25 mouse cellular contexts compared by ENCODE assay signal in the genomic region with DNA sequence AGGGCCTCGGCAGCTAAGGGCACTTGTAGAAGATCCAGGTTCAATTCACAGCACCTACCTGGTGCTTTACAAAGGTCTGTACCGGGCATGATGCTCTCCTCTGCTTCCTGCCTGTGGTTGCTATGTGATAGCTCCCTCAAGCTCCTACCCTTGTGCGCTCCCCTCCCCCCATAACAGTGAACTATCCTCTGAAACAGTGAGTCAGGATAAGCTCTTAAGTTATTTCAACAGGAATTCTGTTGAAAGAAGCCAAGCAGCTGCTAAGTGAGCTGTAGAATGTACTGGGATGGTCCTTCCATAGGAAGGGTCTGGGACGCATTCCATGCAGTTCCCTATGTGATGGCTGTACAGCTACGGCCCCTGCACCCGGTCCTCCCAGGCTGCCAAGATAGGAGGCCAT. TPM values are rescaled to one million over a fixed set of nuclear protein-coding genes. Genes with fewer than 3 reads are reported as not detected.
DNase-seq lines count a peak whose midpoint lies in the region; ATAC-seq and TF ChIP-seq lines count a peak whose summit lies in the region.
"Had no signal": no experiment of that assay in that cellular context is flagged by ENCODE, and none has a peak within 500 bp of the region (broad histone marks: within the 10 kb centered on the region; RNA-seq: fewer than 3 reads in every experiment).

No protein-coding gene starts in this region.

- peak overlapping the region; percentile 18; the same call in 1 of the 2 replicates for H3K27ac ChIP-seq in embryonic facial prominence, embryonic 12.5 days
- H3K27ac ChIP-seq in embryonic facial prominence, embryonic 10.5 days (replicated peaks), result no peak overlapping the region
- H3K27ac ChIP-seq in heart, embryonic 15.5 days, result peak overlapping the region; percentile 92
- peak overlapping the region; percentile 38; the same call in 1 of the 2 replicates for H3K27ac ChIP-seq in lung, postnatal 0 days (ENCODE audit: low read length)
- H3K27ac ChIP-seq: forebrain, embryonic 15.5 days; intestine, embryonic 15.5 days; liver, embryonic 12.5 days; macrophage; midbrain, embryonic 15.5 days had no signal

- 0 out of 2 replicates have a peak, but pooled peaks have one; percentile 43 for ATAC-seq in embryonic facial prominence, embryonic 12.5 days (ENCODE audit: insufficient number of reproducible peaks, insufficient read depth, low FRiP score, low TSS enrichment)
- ATAC-seq in heart, embryonic 15.5 days (replicated peaks; ENCODE audit: insufficient number of reproducible peaks, insufficient read depth, low FRiP score, low read depth), result no peak
- ATAC-seq in lung, postnatal 0 days, result peak; percentile 34
- ATAC-seq: forebrain, embryonic 15.5 days; hindbrain, embryonic 16.5 days; intestine, embryonic 15.5 days; liver, embryonic 12.5 days; midbrain, embryonic 15.5 days had no signal

- no peak overlapping the region for H3K9ac ChIP-seq in embryonic facial prominence, embryonic 12.5 days
- no peak overlapping the region for H3K9ac ChIP-seq in heart, embryonic 15.5 days
- no peak overlapping the region for H3K9ac ChIP-seq in lung, postnatal 0 days (replicated peaks; ENCODE audit: low read depth)
- H3K9ac ChIP-seq: forebrain, embryonic 15.5 days; intestine, embryonic 15.5 days; liver, embryonic 12.5 days; midbrain, embryonic 15.5 days had no signal

- no peaks in the 10 kb centered on the region for H3K9me3 ChIP-seq in embryonic facial prominence, embryonic 12.5 days
- H3K9me3 ChIP-seq in embryonic facial prominence, embryonic 10.5 days, result no peaks in the 10 kb centered on the region
- H3K9me3 ChIP-seq in heart, embryonic 15.5 days (replicated peaks), result no peaks in the 10 kb centered on the region
- no peaks in the 10 kb centered on the region for H3K9me3 ChIP-seq in lung, postnatal 0 days (ENCODE audit: low read length)
- H3K9me3 ChIP-seq: forebrain, embryonic 15.5 days; intestine, embryonic 15.5 days; liver, embryonic 12.5 days; midbrain, embryonic 15.5 days had no signal

- 0 out of 2 replicates have a peak, but pooled peaks cover 3% of the 10 kb centered on the region for H3K4me1 ChIP-seq in embryonic facial prominence, embryonic 12.5 days
- peaks cover 24% of the 10 kb centered on the region for H3K4me1 ChIP-seq in embryonic facial prominence, embryonic 10.5 days
- H3K4me1 ChIP-seq in heart, embryonic 15.5 days (replicated peaks), result peaks cover 80% of the 10 kb centered on the region
- H3K4me1 ChIP-seq in lung, postnatal 0 days (ENCODE audit: insufficient read depth, low read depth, low read length), result peaks cover 11% of the 10 kb centered on the region; the same call in 1 of the 2 replicates
- H3K4me1 ChIP-seq: midbrain, embryonic 15.5 days had no signal

- H3ac ChIP-seq in myocyte (ENCODE audit: control insufficient read depth, insufficient read length), result no peak overlapping the region

- no peaks in the 10 kb centered on the region for H3K79me2 ChIP-seq in myocyte (ENCODE audit: control insufficient read depth, insufficient read depth)

- H3K36me3 ChIP-seq in embryonic facial prominence, embryonic 12.5 days, result peaks cover 12% of the 10 kb centered on the region
- peaks cover 27% of the 10 kb centered on the region for H3K36me3 ChIP-seq in embryonic facial prominence, embryonic 10.5 days (replicated peaks)
- 0 out of 2 replicates have a peak, but pooled peaks cover 4% of the 10 kb centered on the region for H3K36me3 ChIP-seq in heart, embryonic 15.5 days
- peaks cover 4% of the 10 kb centered on the region; the same call in 1 of the 2 replicates for H3K36me3 ChIP-seq in lung, postnatal 0 days (ENCODE audit: insufficient read depth, low read length)
- peaks cover 3% of the 10 kb centered on the region for H3K36me3 ChIP-seq in myocyte (ENCODE audit: control insufficient read depth, insufficient read depth)
- H3K36me3 ChIP-seq: forebrain, embryonic 15.5 days had no signal

- TF ChIP-seq EP300 in lung, postnatal 0 days (IDR thresholded peaks at IDR 0.05), result no peak

- TF ChIP-seq CTCF in lung, postnatal 0 days (IDR thresholded peaks at IDR 0.05), result no peak

- TF ChIP-seq POLR2A in myocyte (IDR thresholded peaks at IDR 0.05; ENCODE audit: insufficient read length, low read depth), result no peak

- 82% methylated on average over 6 of the region's 6 CpGs for WGBS in embryonic facial prominence, embryonic 12.5 days
- WGBS in embryonic facial prominence, embryonic 10.5 days, result 80% methylated on average over 6 of the region's 6 CpGs
- WGBS in heart, embryonic 15.5 days, result 68% methylated on average over 6 of the region's 6 CpGs
- 63% methylated on average over 6 of the region's 6 CpGs for whole genome bisulfite sequencing in lung, postnatal 0 days

- no peak for DNase-seq in embryonic facial prominence, embryonic 10.5 days (ENCODE audit: low spot score)
- no peak for DNase-seq in heart, postnatal 36 days
- DNase-seq in lung, postnatal 0 days (ENCODE audit: low spot score), result peak; percentile 76
- DNase-seq in lung, postnatal 4 days, result no peak
- DNase-seq in right cerebral cortex, postnatal 4 days, result no peak
- DNase-seq: adrenal gland, postnatal 25 days; cerebellum, postnatal 10 days; gastrocnemius, postnatal 10 days; kidney, adult 8-10 months; kidney, postnatal 10 days; left cerebral cortex, postnatal 4 days; thymus, postnatal 25 days had no signal

- no peak overlapping the region for H3K4me2 ChIP-seq in embryonic facial prominence, embryonic 12.5 days (replicated peaks)
- H3K4me2 ChIP-seq in heart, embryonic 15.5 days, result no peak overlapping the region
- no peak overlapping the region for H3K4me2 ChIP-seq in lung, postnatal 0 days (replicated peaks; ENCODE audit: low read depth, low read length)
- peak overlapping the region; percentile 57 for H3K4me2 ChIP-seq in myocyte (ENCODE audit: low read depth)
- H3K4me2 ChIP-seq: forebrain, embryonic 15.5 days; intestine, embryonic 15.5 days; liver, embryonic 12.5 days; midbrain, embryonic 15.5 days had no signal

- no peaks in the 10 kb centered on the region for H3K27me3 ChIP-seq in embryonic facial prominence, embryonic 12.5 days
- H3K27me3 ChIP-seq in embryonic facial prominence, embryonic 10.5 days (replicated peaks; ENCODE audit: low read depth, poor library complexity, severe bottlenecking), result no peaks in the 10 kb centered on the region
- H3K27me3 ChIP-seq in heart, embryonic 15.5 days, result no peaks in the 10 kb centered on the region
- H3K27me3 ChIP-seq in lung, postnatal 0 days (replicated peaks; ENCODE audit: insufficient read depth, low read length), result no peaks in the 10 kb centered on the region
- H3K27me3 ChIP-seq in myocyte (ENCODE audit: control insufficient read depth, insufficient read depth, insufficient read length), result no peaks in the 10 kb centered on the region
- H3K27me3 ChIP-seq: forebrain, embryonic 15.5 days; intestine, embryonic 15.5 days; liver, embryonic 12.5 days; midbrain, embryonic 15.5 days had no signal

- intact Hi-C loops in heart, postnatal 36 days (cut with DNase I), result no loop called here

- no peak overlapping the region for H3K4me3 ChIP-seq in embryonic facial prominence, embryonic 12.5 days
- H3K4me3 ChIP-seq in embryonic facial prominence, embryonic 10.5 days, result no peak overlapping the region
- no peak overlapping the region for H3K4me3 ChIP-seq in heart, embryonic 15.5 days
- no peak overlapping the region for H3K4me3 ChIP-seq in lung, postnatal 0 days (ENCODE audit: low read depth, low read length)
- H3K4me3 ChIP-seq in myocyte, result peak overlapping the region; percentile 24
- H3K4me3 ChIP-seq: forebrain, embryonic 15.5 days; intestine, embryonic 15.5 days; liver, embryonic 12.5 days; midbrain, embryonic 15.5 days had no signal

RNA-seq across cellular contexts. Expression of a gene that starts 3.1 kb away (rescaled TPM):
- 19.2 and 24.0 TPM in 2 replicates for polyA plus RNA-seq in embryonic facial prominence, embryonic 12.5 days (2016; fragmentation: Nextera tagmentation; extraction: Ambion mirVana)
- polyA plus RNA-seq in embryonic facial prominence, embryonic 10.5 days (2016; fragmentation: Nextera tagmentation; extraction: Ambion mirVana), result 15.5 and 16.6 TPM in 2 replicates
- polyA plus RNA-seq in heart, embryonic 15.5 days (2015; fragmentation: Nextera tagmentation; extraction: Ambion mirVana), result 25.3 and 26.7 TPM in 2 replicates
- 100 to 1,000 TPM; 203 to 373 TPM for total RNA-seq in heart, postnatal 36 days (2021)
- polyA plus RNA-seq in lung, postnatal 0 days (2015; fragmentation: Nextera tagmentation; extraction: Ambion mirVana), result 6.2 and 10.5 TPM in 2 replicates
- polyA plus RNA-seq in myocyte (2012; fragmentation: generic; extraction: Trizol), result 78.6 TPM

RNA-seq across cellular contexts. Expression of a gene that starts 5.7 kb away (rescaled TPM):
- 0.49 TPM in 1 of 2 replicates, not detected in the other for polyA plus RNA-seq in embryonic facial prominence, embryonic 12.5 days (2016; fragmentation: Nextera tagmentation; extraction: Ambion mirVana)
- 0.54 TPM in 1 of 2 replicates, not detected in the other for polyA plus RNA-seq in embryonic facial prominence, embryonic 10.5 days (2016; fragmentation: Nextera tagmentation; extraction: Ambion mirVana)
- 0.22 TPM in 1 of 2 replicates, not detected in the other for polyA plus RNA-seq in heart, embryonic 15.5 days (2015; fragmentation: Nextera tagmentation; extraction: Ambion mirVana)
- 100 to 1,000 TPM in 1 of 2 experiments, 10 to 100 TPM in 1; 93.9 to 209 TPM for total RNA-seq in heart, postnatal 36 days (2021)
- 0.62 TPM in 1 of 2 replicates, not detected in the other for polyA plus RNA-seq in lung, postnatal 0 days (2015; fragmentation: Nextera tagmentation; extraction: Ambion mirVana)
- 0.13 TPM for polyA plus RNA-seq in myocyte (2012; fragmentation: generic; extraction: Trizol)
- total RNA-seq: adrenal gland, postnatal 25 days; layer of hippocampus, adult 18-20 months; layer of hippocampus, postnatal 14 days; left cerebral cortex, adult 8-10 months; left cerebral cortex, postnatal 4 days had no signal
- polyA plus RNA-seq: forebrain, embryonic 15.5 days; stomach, embryonic 14.5 days had no signal

RNA-seq across cellular contexts. Expression of a gene that starts 13.7 kb away (rescaled TPM):
- 20.4 and 23.9 TPM in 2 replicates for polyA plus RNA-seq in embryonic facial prominence, embryonic 12.5 days (2016; fragmentation: Nextera tagmentation; extraction: Ambion mirVana)
- 18.9 and 20.3 TPM in 2 replicates for polyA plus RNA-seq in embryonic facial prominence, embryonic 10.5 days (2016; fragmentation: Nextera tagmentation; extraction: Ambion mirVana)
- 27.3 and 30.4 TPM in 2 replicates for polyA plus RNA-seq in heart, embryonic 15.5 days (2015; fragmentation: Nextera tagmentation; extraction: Ambion mirVana)
- total RNA-seq in heart, postnatal 36 days (2021), result 1 to 10 TPM; 7.3 to 7.8 TPM
- 19.4 and 23.1 TPM in 2 replicates for polyA plus RNA-seq in lung, postnatal 0 days (2015; fragmentation: Nextera tagmentation; extraction: Ambion mirVana)
- 17.9 TPM for polyA plus RNA-seq in myocyte (2012; fragmentation: generic; extraction: Trizol)

RNA-seq across cellular contexts. Expression of a gene that starts 21.9 kb away (rescaled TPM):
- polyA plus RNA-seq in embryonic facial prominence, embryonic 12.5 days (2016; fragmentation: Nextera tagmentation; extraction: Ambion mirVana), result 4.3 and 5.6 TPM in 2 replicates
- polyA plus RNA-seq in embryonic facial prominence, embryonic 10.5 days (2016; fragmentation: Nextera tagmentation; extraction: Ambion mirVana), result 3.5 and 3.6 TPM in 2 replicates
- polyA plus RNA-seq in heart, embryonic 15.5 days (2015; fragmentation: Nextera tagmentation; extraction: Ambion mirVana), result 2.4 and 3.5 TPM in 2 replicates
- total RNA-seq in heart, postnatal 36 days (2021), result 10 to 100 TPM; 16.0 to 19.2 TPM
- 3.3 TPM in 2 replicates for polyA plus RNA-seq in lung, postnatal 0 days (2015; fragmentation: Nextera tagmentation; extraction: Ambion mirVana)
- 10.2 TPM for polyA plus RNA-seq in myocyte (2012; fragmentation: generic; extraction: Trizol)

RNA-seq across cellular contexts. Expression of a gene that starts 24.6 kb away (rescaled TPM):
- polyA plus RNA-seq in embryonic facial prominence, embryonic 12.5 days (2016; fragmentation: Nextera tagmentation; extraction: Ambion mirVana), result 29.3 and 29.4 TPM in 2 replicates
- polyA plus RNA-seq in embryonic facial prominence, embryonic 10.5 days (2016; fragmentation: Nextera tagmentation; extraction: Ambion mirVana), result 24.9 and 25.9 TPM in 2 replicates
- 7.9 and 10.9 TPM in 2 replicates for polyA plus RNA-seq in heart, embryonic 15.5 days (2015; fragmentation: Nextera tagmentation; extraction: Ambion mirVana)
- total RNA-seq in heart, postnatal 36 days (2021), result 10 to 100 TPM; 15.0 to 17.1 TPM
- 11.7 and 15.0 TPM in 2 replicates for polyA plus RNA-seq in lung, postnatal 0 days (2015; fragmentation: Nextera tagmentation; extraction: Ambion mirVana)
- polyA plus RNA-seq in myocyte (2012; fragmentation: generic; extraction: Trizol), result 30.7 TPM
